Mouse (Mus musculus): ENCODE data around the gene Noc4l. TPM values are rescaled to one million over a fixed set of nuclear protein-coding genes. Genes with fewer than 3 reads are reported as not detected.

Gene Noc4l
- total and polyA plus RNA-seq, 3 experiments = 72.8 to 181 TPM; not detected in 1

DNA sequence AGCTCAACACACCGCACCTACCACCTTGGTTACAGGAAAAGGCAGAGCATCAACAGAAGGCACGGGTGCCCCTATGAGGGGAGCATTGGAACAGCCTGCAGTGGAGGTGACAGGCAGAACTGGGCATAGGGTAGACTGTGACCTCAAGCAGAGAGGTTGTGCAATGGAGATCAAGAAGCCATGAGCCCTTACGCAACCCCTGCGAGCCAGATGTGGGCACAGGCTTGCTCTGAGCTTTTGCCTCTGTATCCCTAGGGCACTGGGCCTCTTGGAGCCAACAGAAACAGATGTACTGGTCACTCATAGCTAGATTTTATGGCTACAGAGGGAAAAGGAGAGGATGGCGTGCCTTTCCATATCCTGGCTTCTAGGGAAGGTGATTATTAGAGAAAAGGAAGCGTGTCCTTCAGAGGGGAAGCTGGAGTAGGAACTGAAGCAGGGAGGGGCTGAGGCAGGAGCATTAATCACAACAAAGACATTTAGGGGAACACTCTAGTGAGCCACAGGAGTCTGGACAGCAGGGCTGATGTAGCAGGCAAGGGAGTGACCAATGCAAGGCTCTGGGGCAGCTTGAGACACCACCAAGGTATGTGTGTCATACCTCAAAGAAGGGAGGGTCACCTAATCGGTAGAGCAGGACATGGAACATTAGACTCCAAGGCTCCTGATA, 50.1 kb downstream of the Noc4l start:
- H3K36me3 ChIP-seq (ENCODE audit: control insufficient read depth in 1 of 2, insufficient read depth in 2 of 2, low read length in 2 of 2) = peaks cover 0 to 7% of the 10 kb centered on the region in 2 experiments; a peak in 2 of 4 replicates
- peaks cover 0 to 25% of the 10 kb centered on the region in 2 experiments; a peak in 3 of 4 replicates for H3K4me1 ChIP-seq (ENCODE audit: control insufficient read depth in 1 of 2, insufficient read depth in 2 of 2, low read length in 2 of 2)
- H3K27me3 ChIP-seq (ENCODE audit: control insufficient read depth in 1 of 2, insufficient read depth in 2 of 2, low read length in 2 of 2) = no peaks in the 10 kb centered on the region
- no peak overlapping the region for H3K4me3 ChIP-seq (ENCODE audit: control insufficient read depth in 1 of 2, insufficient read depth in 1 of 2, low read depth in 2 of 2, low read length in 2 of 2)
- H3K27ac ChIP-seq (ENCODE audit: control insufficient read depth, low read depth, low read length) = no peak overlapping the region
- TF ChIP-seq JUND (IDR thresholded peaks at IDR 0.05; ENCODE audit: low read depth, low read length) (no peak), ZKSCAN1 (IDR thresholded peaks at IDR 0.05; ENCODE audit: low read depth, low read length) (no peak), BHLHE40 (IDR thresholded peaks at IDR 0.05; ENCODE audit: borderline replicate concordance, low read depth, low read length) (no peak), MAX (IDR thresholded peaks at IDR 0.05; ENCODE audit: low read length) (no peak), MAFK (IDR thresholded peaks at IDR 0.05; ENCODE audit: borderline replicate concordance, low read depth, low read length) (no peak), MAZ (IDR thresholded peaks at IDR 0.05; ENCODE audit: low read depth, low read length) (no peak), USF1 (IDR thresholded peaks at IDR 0.05; ENCODE audit: low read depth, low read length) (no peak), MYB (IDR thresholded peaks at IDR 0.05; ENCODE audit: low read depth, low read length) (no peak), CHD1 (IDR thresholded peaks at IDR 0.05; ENCODE audit: low read depth, low read length) (no peak), GATA1 (IDR thresholded peaks at IDR 0.05; ENCODE audit: low read depth, low read length) (no peak), ZC3H11A (IDR thresholded peaks at IDR 0.05; ENCODE audit: low read depth, low read length) (no peak), SIN3A (IDR thresholded peaks at IDR 0.05; ENCODE audit: low read length) (no peak), EP300 (IDR thresholded peaks at IDR 0.05; ENCODE audit: low read depth in 1 of 2, low read length in 2 of 2) (no peak), CHD2 (IDR thresholded peaks at IDR 0.05; ENCODE audit: low read length) (no peak), POLR2A (IDR thresholded peaks at IDR 0.05; ENCODE audit: control insufficient read depth in 1 of 2, insufficient read depth in 1 of 2, low read depth in 1 of 2, low read length in 2 of 2, poor library complexity in 1 of 2) (no peak), ZMIZ1 (IDR thresholded peaks at IDR 0.05; ENCODE audit: low read depth, low read length) (no peak), MYC (IDR thresholded peaks at IDR 0.05; ENCODE audit: low read depth, low read length) (no peak), UBTF (IDR thresholded peaks at IDR 0.05; ENCODE audit: borderline replicate concordance, insufficient read depth, low read depth, low read length) (no peak), POLR2AphosphoS5 (IDR thresholded peaks at IDR 0.05; ENCODE audit: borderline replicate concordance, low read depth, low read length) (no peak)
- no peak overlapping the region for H3K9ac ChIP-seq (ENCODE audit: control insufficient read depth, low read depth, low read length, poor library complexity, severe bottlenecking)
- H3K79me2 ChIP-seq (ENCODE audit: control insufficient read depth, insufficient read depth, low read length, poor library complexity) = no peaks in the 10 kb centered on the region
- no peaks in the 10 kb centered on the region for H3K9me3 ChIP-seq (replicated peaks; ENCODE audit: insufficient read depth, low read length)
- no peak for DNase-seq (ENCODE audit: low read depth, low spot score)

Other genes with a start within 250 kb of the Noc4l start
- 10.6 and 12.7 TPM in 2 replicates for gene Fbrsl1, start 204.9 kb downstream of the Noc4l start, total RNA-seq (2012; rRNA removed)
- 10 to 100 TPM in 1 of 2 experiments, not detected in 1; 56.1 TPM for gene Fbrsl1, start 204.9 kb downstream of the Noc4l start, polyA plus RNA-seq (2012; ENCODE audit: insufficient read depth in 1 of 2, insufficient read length in 2 of 2, low read depth in 1 of 2, low replicate concordance in 2 of 2, missing spikeins in 1 of 2)
- 0.23 and 0.42 TPM in 2 replicates for gene Galnt9, start 109.1 kb downstream of the Noc4l start, total RNA-seq (2012; rRNA removed)
- gene Galnt9, start 109.1 kb downstream of the Noc4l start, polyA plus RNA-seq (2012; ENCODE audit: insufficient read depth in 1 of 2, insufficient read length in 2 of 2, low read depth in 1 of 2, low replicate concordance in 2 of 2, missing spikeins in 1 of 2) = under 1 TPM in 1 of 2 experiments, not detected in 1; 0.99 TPM
- 11.6 and 16.3 TPM in 2 replicates for gene Ddx51, start within 50 bp of the Noc4l start, total RNA-seq (2012; rRNA removed)
- gene Ddx51, start within 50 bp of the Noc4l start, polyA plus RNA-seq (2012; ENCODE audit: insufficient read depth in 1 of 2, insufficient read length in 2 of 2, low read depth in 1 of 2, low replicate concordance in 2 of 2, missing spikeins in 1 of 2) = 100 to 1,000 TPM in 1 of 2 experiments, 10 to 100 TPM in 1; 52.9 to 285 TPM
- 21.5 and 27.1 TPM in 2 replicates for gene Ep400, start 117.3 kb upstream of the Noc4l start, total RNA-seq (2012; rRNA removed)
- 10 to 100 TPM; 27.2 to 96.8 TPM for gene Ep400, start 117.3 kb upstream of the Noc4l start, polyA plus RNA-seq (2012; ENCODE audit: insufficient read depth in 1 of 2, insufficient read length in 2 of 2, low read depth in 1 of 2, low replicate concordance in 2 of 2, missing spikeins in 1 of 2)
- 97.6 and 107 TPM in 2 replicates for gene Pus1, start 127.2 kb upstream of the Noc4l start, total RNA-seq (2012; rRNA removed)
- 100 to 1,000 TPM; 117 to 248 TPM for gene Pus1, start 127.2 kb upstream of the Noc4l start, polyA plus RNA-seq (2012; ENCODE audit: insufficient read depth in 1 of 2, insufficient read length in 2 of 2, low read depth in 1 of 2, low replicate concordance in 2 of 2, missing spikeins in 1 of 2)
- gene Ulk1, start 156.7 kb upstream of the Noc4l start, total RNA-seq (2012; rRNA removed) = 4.9 and 5.2 TPM in 2 replicates
- gene Ulk1, start 156.7 kb upstream of the Noc4l start, polyA plus RNA-seq (2012; ENCODE audit: insufficient read depth in 1 of 2, insufficient read length in 2 of 2, low read depth in 1 of 2, low replicate concordance in 2 of 2, missing spikeins in 1 of 2) = 10 to 100 TPM in 1 of 2 experiments, not detected in 1; 23.0 TPM
- gene Hscb, start 186.4 kb upstream of the Noc4l start, total RNA-seq (2012; rRNA removed) = 20.1 and 29.4 TPM in 2 replicates
- gene Hscb, start 186.4 kb upstream of the Noc4l start, polyA plus RNA-seq (2012; ENCODE audit: insufficient read depth in 1 of 2, insufficient read length in 2 of 2, low read depth in 1 of 2, low replicate concordance in 2 of 2, missing spikeins in 1 of 2) = 10 to 100 TPM in 1 of 2 experiments, not detected in 1; 29.0 TPM
- gene Chek2, start 186.6 kb upstream of the Noc4l start, total RNA-seq (2012; rRNA removed) = 22.2 and 23.9 TPM in 2 replicates
- 10 to 100 TPM in 1 of 2 experiments, not detected in 1; 24.1 TPM for gene Chek2, start 186.6 kb upstream of the Noc4l start, polyA plus RNA-seq (2012; ENCODE audit: insufficient read depth in 1 of 2, insufficient read length in 2 of 2, low read depth in 1 of 2, low replicate concordance in 2 of 2, missing spikeins in 1 of 2)
- gene Ttc28, start 226.4 kb upstream of the Noc4l start, total RNA-seq (2012; rRNA removed) = 1.1 and 1.2 TPM in 2 replicates
- gene Ttc28, start 226.4 kb upstream of the Noc4l start, polyA plus RNA-seq (2012; ENCODE audit: insufficient read depth in 1 of 2, insufficient read length in 2 of 2, low read depth in 1 of 2, low replicate concordance in 2 of 2, missing spikeins in 1 of 2) = 1 to 10 TPM in 1 of 2 experiments, not detected in 1; 1.8 TPM